Mouse (Mus musculus): ENCODE data around the gene Gm21985. TPM values are rescaled to one million over a fixed set of nuclear protein-coding genes. Genes with fewer than 3 reads are reported as not detected.

Gm21985 gene
- polyA plus RNA-seq, 2 experiments, result 0.03 TPM; not detected in 1

GRCm38 (mm10) chr2:112287059-112287458, 20.9 kb downstream of the Gm21985 start:
- ATAC-seq (ENCODE audit: low FRiP score, low read depth), result no peak
- no peaks in the 10 kb centered on the region for H3K9me3 ChIP-seq (ENCODE audit: control insufficient read depth, low read length)

GRCm38 (mm10) chr2:112289507-112289906, 23.4 kb downstream of the Gm21985 start:
- Histone ChIP-seq H3K4me2 (replicated peaks; ENCODE audit: low read depth, low read length, severe bottlenecking) (no peak overlapping the region), H3K9me3 (ENCODE audit: control insufficient read depth, low read length) (no peaks in the 10 kb centered on the region), H3K4me3 (replicated peaks; ENCODE audit: low read length) (no peak overlapping the region), H3K9ac (ENCODE audit: low read depth, low read length, severe bottlenecking) (no peak overlapping the region), H3K27ac (replicated peaks; ENCODE audit: low read depth, low read length) (no peak overlapping the region), H3K36me3 (ENCODE audit: control insufficient read depth, insufficient read depth, low read length) (no peaks in the 10 kb centered on the region), H3K4me1 (ENCODE audit: control insufficient read depth, insufficient read depth, low read length) (peaks cover 4% of the 10 kb centered on the region; the same call in 1 of the 2 replicates), H3K27me3 (ENCODE audit: control insufficient read depth, insufficient read depth, low read length) (no peaks in the 10 kb centered on the region)
- DNase-seq (ENCODE audit: low spot score) (no peak), ATAC-seq (ENCODE audit: low FRiP score, low read depth) (no peak)
- no peak for TF ChIP-seq POLR2A (IDR thresholded peaks at IDR 0.05; ENCODE audit: borderline replicate concordance, extremely low read depth, insufficient read depth, insufficient read length)
- 81% methylated on average over 3 of the region's 3 CpGs for WGBS

More at GRCm38 (mm10) chr2:112287059-112287458, 20.9 kb downstream of the Gm21985 start:
- no peak for DNase-seq (ENCODE audit: low spot score)
- TF ChIP-seq POLR2A (IDR thresholded peaks at IDR 0.05; ENCODE audit: borderline replicate concordance, extremely low read depth, insufficient read depth, insufficient read length), result no peak
- WGBS, result 69% methylated on average over 4 of the region's 4 CpGs
- H3K27me3 ChIP-seq (ENCODE audit: control insufficient read depth, insufficient read depth, low read length), result no peaks in the 10 kb centered on the region
- peaks cover 6% of the 10 kb centered on the region; the same call in 1 of the 2 replicates for H3K4me1 ChIP-seq (ENCODE audit: control insufficient read depth, insufficient read depth, low read length)
- H3K9ac ChIP-seq (ENCODE audit: low read depth, low read length, severe bottlenecking), result no peak overlapping the region
- H3K4me3 ChIP-seq (replicated peaks; ENCODE audit: low read length), result no peak overlapping the region
- no peaks in the 10 kb centered on the region for H3K36me3 ChIP-seq (ENCODE audit: control insufficient read depth, insufficient read depth, low read length)
- H3K4me2 ChIP-seq (replicated peaks; ENCODE audit: low read depth, low read length, severe bottlenecking), result no peak overlapping the region
- H3K27ac ChIP-seq (replicated peaks; ENCODE audit: low read depth, low read length), result no peak overlapping the region

GRCm38 (mm10) chr2:112292823-112293222, 26.7 kb downstream of the Gm21985 start:
- H3K27me3 ChIP-seq (ENCODE audit: control insufficient read depth, insufficient read depth, low read length), result no peaks in the 10 kb centered on the region
- H3K27ac ChIP-seq (replicated peaks; ENCODE audit: low read depth, low read length), result no peak overlapping the region
- H3K9me3 ChIP-seq (ENCODE audit: control insufficient read depth, low read length), result no peaks in the 10 kb centered on the region
- WGBS, result 86% methylated on average over 2 of the region's 2 CpGs
- H3K4me2 ChIP-seq (replicated peaks; ENCODE audit: low read depth, low read length, severe bottlenecking), result no peak overlapping the region
- no peak for ATAC-seq (ENCODE audit: low FRiP score, low read depth)
- no peak overlapping the region for H3K4me3 ChIP-seq (replicated peaks; ENCODE audit: low read length)
- no peaks in the 10 kb centered on the region for H3K4me1 ChIP-seq (ENCODE audit: control insufficient read depth, insufficient read depth, low read length)
- H3K36me3 ChIP-seq (ENCODE audit: control insufficient read depth, insufficient read depth, low read length), result no peaks in the 10 kb centered on the region
- H3K9ac ChIP-seq (ENCODE audit: low read depth, low read length, severe bottlenecking), result no peak overlapping the region
- no peak for TF ChIP-seq POLR2A (IDR thresholded peaks at IDR 0.05; ENCODE audit: borderline replicate concordance, extremely low read depth, insufficient read depth, insufficient read length)
- no peak for DNase-seq (ENCODE audit: low spot score)

- no peak overlapping the region for H3K27ac ChIP-seq (replicated peaks; ENCODE audit: low read depth, low read length)
- no peak overlapping the region for H3K4me2 ChIP-seq (replicated peaks; ENCODE audit: low read depth, low read length, severe bottlenecking)
- no peaks in the 10 kb centered on the region for H3K27me3 ChIP-seq (ENCODE audit: control insufficient read depth, insufficient read depth, low read length)
- no peaks in the 10 kb centered on the region for H3K36me3 ChIP-seq (ENCODE audit: control insufficient read depth, insufficient read depth, low read length)
- H3K9ac ChIP-seq (ENCODE audit: low read depth, low read length, severe bottlenecking), result no peak overlapping the region
- ATAC-seq (ENCODE audit: low FRiP score, low read depth) (no peak), DNase-seq (ENCODE audit: low spot score) (no peak)
- H3K4me1 ChIP-seq (ENCODE audit: control insufficient read depth, insufficient read depth, low read length), result no peaks in the 10 kb centered on the region
- WGBS, result 80% methylated on average over 3 of the region's 3 CpGs
- TF ChIP-seq POLR2A (IDR thresholded peaks at IDR 0.05; ENCODE audit: borderline replicate concordance, extremely low read depth, insufficient read depth, insufficient read length), result no peak
- H3K9me3 ChIP-seq (ENCODE audit: control insufficient read depth, low read length), result no peaks in the 10 kb centered on the region
- no peak overlapping the region for H3K4me3 ChIP-seq (replicated peaks; ENCODE audit: low read length)
Measured at GRCm38 (mm10) chr2:112296211-112296610, 30.1 kb downstream of the Gm21985 start.

- TF ChIP-seq POLR2A (IDR thresholded peaks at IDR 0.05; ENCODE audit: borderline replicate concordance, extremely low read depth, insufficient read depth, insufficient read length), result no peak
- WGBS, result 88% methylated on average over 4 of the region's 4 CpGs
- ATAC-seq (ENCODE audit: low FRiP score, low read depth) (no peak), DNase-seq (ENCODE audit: low spot score) (no peak)
- Histone ChIP-seq H3K4me1 (ENCODE audit: control insufficient read depth, insufficient read depth, low read length) (no peaks in the 10 kb centered on the region), H3K9me3 (ENCODE audit: control insufficient read depth, low read length) (no peaks in the 10 kb centered on the region), H3K27ac (replicated peaks; ENCODE audit: low read depth, low read length) (no peak overlapping the region), H3K4me3 (replicated peaks; ENCODE audit: low read length) (no peak overlapping the region), H3K36me3 (ENCODE audit: control insufficient read depth, insufficient read depth, low read length) (no peaks in the 10 kb centered on the region), H3K27me3 (ENCODE audit: control insufficient read depth, insufficient read depth, low read length) (no peaks in the 10 kb centered on the region), H3K9ac (ENCODE audit: low read depth, low read length, severe bottlenecking) (no peak overlapping the region), H3K4me2 (replicated peaks; ENCODE audit: low read depth, low read length, severe bottlenecking) (no peak overlapping the region)
Measured at GRCm38 (mm10) chr2:112298221-112298620, 32.1 kb downstream of the Gm21985 start.

GRCm38 (mm10) chr2:112308671-112309070, 42.6 kb downstream of the Gm21985 start:
- no peak overlapping the region for H3K9ac ChIP-seq (ENCODE audit: low read depth, low read length, severe bottlenecking)
- no peak overlapping the region for H3K4me2 ChIP-seq (replicated peaks; ENCODE audit: low read depth, low read length, severe bottlenecking)
- H3K27ac ChIP-seq (replicated peaks; ENCODE audit: low read depth, low read length), result no peak overlapping the region
- DNase-seq (ENCODE audit: low spot score) (no peak), ATAC-seq (ENCODE audit: low FRiP score, low read depth) (no peak)
- no peaks in the 10 kb centered on the region for H3K9me3 ChIP-seq (ENCODE audit: control insufficient read depth, low read length)
- no peaks in the 10 kb centered on the region for H3K36me3 ChIP-seq (ENCODE audit: control insufficient read depth, insufficient read depth, low read length)
- no peaks in the 10 kb centered on the region for H3K4me1 ChIP-seq (ENCODE audit: control insufficient read depth, insufficient read depth, low read length)
- 89% methylated on average over 3 of the region's 3 CpGs for WGBS
- no peak for TF ChIP-seq POLR2A (IDR thresholded peaks at IDR 0.05; ENCODE audit: borderline replicate concordance, extremely low read depth, insufficient read depth, insufficient read length)
- H3K4me3 ChIP-seq (replicated peaks; ENCODE audit: low read length), result no peak overlapping the region
- no peaks in the 10 kb centered on the region for H3K27me3 ChIP-seq (ENCODE audit: control insufficient read depth, insufficient read depth, low read length)
